Mouse (Mus musculus) midbrain, embryonic 10.5 days (tissue): ENCODE results near the gene Tapbp. TPM values are rescaled to one million over a fixed set of nuclear protein-coding genes. Genes with fewer than 3 reads are reported as not detected.
A peak's percentile ranks its signal among the peaks of the same experiment; 100 is the strongest.
"Not testable (repeated sequence)": the region's sequence is repeated elsewhere in the genome, so short reads cannot be mapped to it uniquely, and the experiment has no call there.

Experiments
- DNase-seq: peaks from one replicate; pipeline ENCODE4 v3.0.0-alpha.2; 2017; ENCODE audit warnings: low spot score
- H3K27ac ChIP-seq: fragments of 300-500 bp; sonication (generic); replicated peaks from 2 replicates; pipeline ENCODE4 v1.5.1; 2016; ENCODE audit warnings: mild to moderate bottlenecking
- H3K27me3 ChIP-seq: fragments of 300-500 bp; sonication (generic); 2 replicates; pipeline ENCODE4 v1.6.1; 2016; ENCODE audit warnings: low read depth, mild to moderate bottlenecking; ENCODE audit not compliant: poor library complexity, severe bottlenecking
- H3K36me3 ChIP-seq: fragments of 300-500 bp; sonication (generic); 2 replicates; pipeline ENCODE4 v1.6.1; 2016; ENCODE audit warnings: mild to moderate bottlenecking, moderate library complexity
- H3K4me1 ChIP-seq: fragments of 300-500 bp; sonication (generic); 2 replicates; pipeline ENCODE4 v1.6.1; 2016
- H3K4me3 ChIP-seq: fragments of 300-500 bp; sonication (generic); 2 replicates; pipeline ENCODE4 v1.5.1; 2016; ENCODE audit warnings: mild to moderate bottlenecking, moderate library complexity
- H3K9me3 ChIP-seq: fragments of 300-500 bp; sonication (generic); replicated peaks from 2 replicates; pipeline ENCODE4 v1.6.1; 2016; ENCODE audit warnings: mild to moderate bottlenecking
- WGBS: fragments of 180-500 bp; shearing (Covaris S2); methylation state at CpG from one replicate; pipeline ENCODE4 v1.1.7; 2016; 5-methylcytosine and 5-hydroxymethylcytosine counted together
- polyA plus RNA-seq: library from polyadenylated mRNA; unstranded; fragments of >200 nt; fragmentation: Nextera tagmentation; extraction: Ambion mirVana; gene quantifications from 2 replicates; pipeline ENCODE4 v1.2.1, GENCODE M21; 2016

Tapbp gene
- polyA plus RNA-seq, result 14.9 and 17.3 TPM in 2 replicates

GRCm38 (mm10) chr17:33915671-33916250, at the start of gene Tapbp, which contains the start of gene Zbtb22:
Gene Tapbp, plus strand, starts transcription at chr17:33915899.
Gene Zbtb22, plus strand, starts transcription at chr17:33915904.
- peak within 1 kb of the TSS; percentile 74 for H3K4me3 ChIP-seq
- H3K9me3 ChIP-seq, result no peaks in the 10 kb centered on the region
- H3K36me3 ChIP-seq, result peaks cover 62% of the 10 kb centered on the region
- WGBS, result under 1% methylated on average over 34 of the region's 34 CpGs
- peaks cover 74% of the 10 kb centered on the region for H3K4me1 ChIP-seq
- H3K27me3 ChIP-seq, result peaks cover 18% of the 10 kb centered on the region
- peak within 1 kb of the TSS; percentile 97 for H3K27ac ChIP-seq
- peak; percentile 98 for DNase-seq

- H3K4me1 ChIP-seq, H3K4me3 ChIP-seq, H3K9me3 ChIP-seq, DNase-seq, H3K27me3 ChIP-seq, H3K27ac ChIP-seq: not testable (repeated sequence)
- 91% methylated on average over 4 of the region's 12 CpGs for WGBS
- peaks cover 35% of the 10 kb centered on the region for H3K36me3 ChIP-seq
Observed at GRCm38 (mm10) chr17:33873537-33873936, 42.2 kb upstream of the Tapbp start, which contains the start of gene Gm7029. Gene Gm7029, plus strand, starts transcription at chr17:33873837.

GRCm38 (mm10) chr17:33874411-33874810, 41.3 kb upstream of the Tapbp start:
- H3K36me3 ChIP-seq, result peaks cover 44% of the 10 kb centered on the region

GRCm38 (mm10) chr17:33875797-33876196, 39.9 kb upstream of the Tapbp start:
- H3K9me3 ChIP-seq, H3K4me3 ChIP-seq, H3K4me1 ChIP-seq, H3K27me3 ChIP-seq, H3K27ac ChIP-seq, DNase-seq: not testable (repeated sequence)
- 83% methylated on average over 5 of the region's 5 CpGs for WGBS
- peaks cover 56% of the 10 kb centered on the region for H3K36me3 ChIP-seq

More at GRCm38 (mm10) chr17:33874411-33874810, 41.3 kb upstream of the Tapbp start:
- Histone ChIP-seq H3K27me3 (no peaks in the 10 kb centered on the region), H3K9me3 (no peaks in the 10 kb centered on the region), H3K27ac (no peak overlapping the region), H3K4me1 (no peaks in the 10 kb centered on the region), H3K4me3 (no peak overlapping the region)
- DNase-seq, result no peak
- WGBS, result 90% methylated on average over 11 of the region's 11 CpGs

GRCm38 (mm10) chr17:33884320-33884719, 31.4 kb upstream of the Tapbp start:
- peaks cover 80% of the 10 kb centered on the region for H3K36me3 ChIP-seq
- not testable (repeated sequence) for DNase-seq, H3K9me3 ChIP-seq, H3K27ac ChIP-seq, H3K27me3 ChIP-seq, H3K4me3 ChIP-seq
- H3K4me1 ChIP-seq, result peaks cover 17% of the 10 kb centered on the region
- WGBS, result 95% methylated on average over 10 of the region's 11 CpGs

GRCm38 (mm10) chr17:33887802-33888201, 27.9 kb upstream of the Tapbp start:
- H3K27me3 ChIP-seq, H3K27ac ChIP-seq, H3K9me3 ChIP-seq, DNase-seq: not testable (repeated sequence)
- 83% methylated on average over 2 of the region's 2 CpGs for WGBS
- Histone ChIP-seq H3K36me3 (peaks cover 48% of the 10 kb centered on the region), H3K4me3 (peak overlapping the region; percentile 78; the same call in 1 of the 2 replicates), H3K4me1 (peaks cover 19% of the 10 kb centered on the region)

- peak overlapping the region; percentile 78; the same call in 1 of the 2 replicates for H3K4me3 ChIP-seq
- H3K36me3 ChIP-seq, result peaks cover 43% of the 10 kb centered on the region
- DNase-seq, H3K9me3 ChIP-seq, H3K27ac ChIP-seq, H3K27me3 ChIP-seq: not testable (repeated sequence)
- peaks cover 19% of the 10 kb centered on the region for H3K4me1 ChIP-seq
Observed at GRCm38 (mm10) chr17:33888230-33888629, 27.5 kb upstream of the Tapbp start.

GRCm38 (mm10) chr17:33889941-33890532, 25.7 kb upstream of the Tapbp start:
- WGBS, result under 1% methylated on average over 44 of the region's 44 CpGs
- H3K4me3 ChIP-seq, result peak overlapping the region; percentile 78
- not testable (repeated sequence) for DNase-seq, H3K27me3 ChIP-seq, H3K9me3 ChIP-seq
- H3K27ac ChIP-seq, result peak overlapping the region; percentile 93
- H3K4me1 ChIP-seq, result peaks cover 19% of the 10 kb centered on the region
- peaks cover 26% of the 10 kb centered on the region for H3K36me3 ChIP-seq

GRCm38 (mm10) chr17:33890533-33891059, 25.1 kb upstream of the Tapbp start, which contains the start of gene Kifc1:
Gene Kifc1, minus strand, starts transcription at chr17:33890661.
- Histone ChIP-seq H3K36me3 (peaks cover 21% of the 10 kb centered on the region), H3K27ac (peak within 1 kb of the TSS; percentile 93), H3K4me1 (peaks cover 19% of the 10 kb centered on the region), H3K27me3 (no peaks in the 10 kb centered on the region), H3K9me3 (no peaks in the 10 kb centered on the region), H3K4me3 (peak within 1 kb of the TSS; percentile 78)
- WGBS, result under 1% methylated on average over 49 of the region's 49 CpGs
- peak; percentile 100 for DNase-seq

GRCm38 (mm10) chr17:33891357-33891756, 24.3 kb upstream of the Tapbp start:
- Histone ChIP-seq H3K4me1 (peaks cover 19% of the 10 kb centered on the region), H3K9me3 (no peaks in the 10 kb centered on the region), H3K27me3 (no peaks in the 10 kb centered on the region), H3K36me3 (peaks cover 13% of the 10 kb centered on the region), H3K27ac (no peak overlapping the region), H3K4me3 (no peak overlapping the region)
- no peak for DNase-seq
- 64% methylated on average over 2 of the region's 2 CpGs for WGBS

- not testable (repeated sequence) for H3K9me3 ChIP-seq, H3K4me3 ChIP-seq, DNase-seq, H3K27me3 ChIP-seq, H3K27ac ChIP-seq, H3K36me3 ChIP-seq
- H3K4me1 ChIP-seq, result peaks cover 19% of the 10 kb centered on the region
- WGBS, result 70% methylated on average over 6 of the region's 6 CpGs
Observed at GRCm38 (mm10) chr17:33891892-33892291, 23.8 kb upstream of the Tapbp start.

- Histone ChIP-seq H3K4me3 (no peak overlapping the region), H3K36me3 (0 out of 2 replicates have a peak, but pooled peaks cover 4% of the 10 kb centered on the region), H3K9me3 (no peaks in the 10 kb centered on the region), H3K27ac (no peak overlapping the region), H3K27me3 (no peaks in the 10 kb centered on the region), H3K4me1 (peaks cover 19% of the 10 kb centered on the region)
- no peak for DNase-seq
- WGBS, result 16% methylated on average over 7 of the region's 7 CpGs
Observed at GRCm38 (mm10) chr17:33892429-33892828, 23.3 kb upstream of the Tapbp start.

GRCm38 (mm10) chr17:33893011-33893410, 22.7 kb upstream of the Tapbp start:
- not testable (repeated sequence) for H3K27ac ChIP-seq, H3K36me3 ChIP-seq, DNase-seq, H3K27me3 ChIP-seq, H3K9me3 ChIP-seq, H3K4me3 ChIP-seq
- WGBS, result 76% methylated on average over 4 of the region's 4 CpGs
- peaks cover 15% of the 10 kb centered on the region for H3K4me1 ChIP-seq
